Mouse (Mus musculus): ENCODE measurements at regions not wholly inside any gene's neighbourhood (a gene's known extent, or its start where the extent isn't known, plus 50 kb on each side); places are given as distances from the start of the nearest gene placed in this dataset.

DNA sequence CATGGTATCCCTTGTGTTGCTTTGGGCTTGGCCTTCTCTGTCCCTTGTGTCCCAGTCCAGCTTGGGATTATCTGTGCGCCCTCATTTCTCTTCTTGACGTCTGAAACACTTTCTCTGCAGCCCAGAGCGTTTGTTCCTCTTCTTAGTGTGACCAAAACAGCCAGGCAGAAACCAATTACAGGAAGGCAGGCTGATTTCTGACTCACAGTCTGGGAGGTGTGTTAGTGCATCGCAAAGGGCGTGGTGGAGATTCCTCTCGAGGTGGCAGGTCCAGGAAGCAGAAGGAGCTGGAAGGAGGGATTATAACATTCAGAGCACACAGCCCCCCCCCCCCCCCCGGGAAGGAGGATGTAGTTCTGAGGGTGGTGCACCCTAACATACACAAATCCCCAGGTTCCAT lies 64.6 kb upstream of the Errfi1 start:
- no peak for ATAC-seq (ENCODE audit: low read depth)
- H3K9me3 ChIP-seq (ENCODE audit: control insufficient read depth, low read length) = no peaks in the 10 kb centered on the region
- no peak overlapping the region for H3K4me2 ChIP-seq (ENCODE audit: low read depth, low read length)

DNA sequence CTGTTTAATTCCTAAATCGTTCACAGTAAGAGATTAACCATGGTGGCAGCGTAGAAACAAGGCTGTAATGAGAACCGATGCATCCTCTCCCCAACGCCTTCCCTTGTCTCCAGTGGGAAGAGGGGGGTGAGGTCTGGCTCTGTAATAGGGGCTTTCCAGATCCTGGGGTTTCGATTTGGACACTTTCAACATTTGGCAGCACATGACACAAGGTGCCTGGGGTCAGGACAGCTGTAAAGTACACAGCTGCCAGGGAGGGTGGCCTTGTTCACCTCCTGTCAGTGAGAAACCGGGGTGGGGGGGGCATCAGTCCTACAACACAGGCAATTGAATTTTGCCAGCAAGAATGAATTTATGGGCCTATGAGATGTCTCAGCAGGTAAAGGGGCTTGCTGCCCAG lies 66.6 kb upstream of the Errfi1 start:
- no peak overlapping the region for H3K4me2 ChIP-seq (ENCODE audit: low read depth, low read length)
- ATAC-seq (ENCODE audit: low read depth) (no peak), DNase-seq (ENCODE audit: low spot score) (no peak)
- no peaks in the 10 kb centered on the region for H3K36me3 ChIP-seq (ENCODE audit: control insufficient read depth, insufficient read depth, low read length)
- no peak overlapping the region for H3K9ac ChIP-seq (ENCODE audit: low read depth, low read length)
- H3K27ac ChIP-seq (replicated peaks; ENCODE audit: low read depth, low read length) = no peak overlapping the region
- H3K4me3 ChIP-seq (ENCODE audit: low read depth, low read length) = no peak overlapping the region
- H3K27me3 ChIP-seq (replicated peaks; ENCODE audit: control insufficient read depth, insufficient read depth, low read length) = no peaks in the 10 kb centered on the region
- WGBS = 51% methylated on average over 6 of the region's 6 CpGs
- H3K4me1 ChIP-seq (ENCODE audit: control insufficient read depth, insufficient read depth, low read length) = no peaks in the 10 kb centered on the region
- H3K9me3 ChIP-seq (ENCODE audit: control insufficient read depth, low read length) = no peaks in the 10 kb centered on the region

More for the DNA sequence above, 64.6 kb upstream of the Errfi1 start:
- Histone ChIP-seq H3K4me3 (ENCODE audit: low read depth, low read length) (no peak overlapping the region), H3K27ac (replicated peaks; ENCODE audit: low read depth, low read length) (no peak overlapping the region), H3K36me3 (ENCODE audit: control insufficient read depth, insufficient read depth, low read length) (no peaks in the 10 kb centered on the region), H3K27me3 (replicated peaks; ENCODE audit: control insufficient read depth, insufficient read depth, low read length) (no peaks in the 10 kb centered on the region), H3K9ac (ENCODE audit: low read depth, low read length) (no peak overlapping the region), H3K4me1 (ENCODE audit: control insufficient read depth, insufficient read depth, low read length) (no peaks in the 10 kb centered on the region)
- DNase-seq (ENCODE audit: low spot score) = no peak
- 62% methylated on average over 7 of the region's 7 CpGs for WGBS

DNA sequence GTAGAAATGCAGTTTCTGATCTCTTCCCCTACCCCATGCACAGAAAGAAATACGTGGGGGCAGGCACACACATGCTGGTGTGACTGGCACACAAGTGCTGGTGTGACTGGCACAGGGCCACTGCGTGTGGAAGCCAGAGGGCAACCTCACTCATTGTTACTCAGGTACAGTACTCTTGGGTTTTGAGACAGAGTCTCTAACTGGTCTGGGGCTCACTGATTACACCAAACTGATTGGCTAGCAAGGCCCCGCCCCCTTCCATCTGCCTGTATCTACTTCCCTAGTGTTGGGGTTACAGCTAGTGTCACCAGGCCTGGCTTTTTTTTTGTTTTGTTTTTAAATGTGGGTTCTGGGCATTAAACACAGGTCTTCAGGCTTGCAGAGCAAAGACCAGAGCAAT lies 67.1 kb upstream of the Errfi1 start:
- Histone ChIP-seq H3K27me3 (replicated peaks; ENCODE audit: control insufficient read depth, insufficient read depth, low read length) (no peaks in the 10 kb centered on the region), H3K4me3 (ENCODE audit: low read depth, low read length) (no peak overlapping the region), H3K27ac (replicated peaks; ENCODE audit: low read depth, low read length) (no peak overlapping the region), H3K4me1 (ENCODE audit: control insufficient read depth, insufficient read depth, low read length) (no peaks in the 10 kb centered on the region), H3K9me3 (ENCODE audit: control insufficient read depth, low read length) (no peaks in the 10 kb centered on the region), H3K36me3 (ENCODE audit: control insufficient read depth, insufficient read depth, low read length) (no peaks in the 10 kb centered on the region), H3K9ac (ENCODE audit: low read depth, low read length) (no peak overlapping the region), H3K4me2 (ENCODE audit: low read depth, low read length) (no peak overlapping the region)
- DNase-seq (ENCODE audit: low spot score) (no peak), ATAC-seq (ENCODE audit: low read depth) (no peak)
- 71% methylated on average over 3 of the region's 3 CpGs for WGBS

DNA sequence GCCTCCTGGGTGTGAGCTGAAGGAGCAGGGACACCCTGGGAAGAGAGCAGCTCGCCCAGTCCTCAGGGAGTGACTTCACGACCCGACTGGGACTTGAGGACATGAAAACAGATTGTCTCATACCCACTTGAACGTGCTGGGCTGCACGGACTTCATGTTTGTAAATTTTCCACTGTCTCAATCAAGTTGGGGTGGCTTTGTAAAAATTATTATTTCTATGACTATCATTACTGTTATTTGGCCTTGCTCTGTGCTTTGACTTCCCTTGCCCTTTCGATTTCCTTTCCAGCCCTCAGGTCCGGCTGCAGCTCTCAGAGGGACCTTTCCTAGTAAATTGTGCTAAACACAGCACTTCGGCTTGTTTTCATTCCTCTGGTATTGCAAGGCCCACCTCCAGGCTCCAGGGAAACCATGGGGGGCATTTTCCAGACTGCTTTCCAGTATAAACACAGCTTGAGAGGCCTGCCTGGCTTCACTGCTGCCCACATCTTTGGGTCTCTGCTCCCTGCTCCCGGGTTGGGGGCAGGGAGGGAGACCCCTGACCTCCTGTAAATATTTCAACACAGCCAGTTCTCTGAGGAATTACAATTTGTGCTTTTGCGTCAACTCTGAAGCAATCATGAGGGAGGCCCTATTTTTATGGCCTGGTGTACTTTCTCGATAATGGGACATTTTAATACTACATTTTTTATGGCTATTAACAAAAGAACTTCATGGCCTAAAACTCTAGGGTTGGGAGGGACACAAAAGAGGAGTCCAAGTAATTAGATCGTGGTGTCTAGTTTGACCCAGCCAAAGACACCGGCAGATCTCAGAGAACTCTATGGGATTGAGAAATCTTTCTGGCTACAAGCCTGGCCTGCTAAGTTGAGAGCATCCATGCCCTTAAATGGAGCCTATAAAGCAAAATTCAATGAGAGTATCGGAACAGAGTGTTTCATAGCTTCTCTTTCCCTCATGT lies 68.9 kb upstream of the Errfi1 start:
- no peaks in the 10 kb centered on the region for H3K36me3 ChIP-seq (ENCODE audit: control insufficient read depth, insufficient read depth, low read length)
- H3K9me3 ChIP-seq (ENCODE audit: control insufficient read depth, low read length) = no peaks in the 10 kb centered on the region
- no peak overlapping the region for H3K9ac ChIP-seq (ENCODE audit: low read depth, low read length)
- 47% methylated on average over 14 of the region's 14 CpGs for WGBS
- no peak overlapping the region for H3K4me2 ChIP-seq (ENCODE audit: low read depth, low read length)
- no peaks in the 10 kb centered on the region for H3K27me3 ChIP-seq (replicated peaks; ENCODE audit: control insufficient read depth, insufficient read depth, low read length)
- ATAC-seq (ENCODE audit: low read depth) (no peak), DNase-seq (ENCODE audit: low spot score) (peak; percentile 61)
- H3K4me1 ChIP-seq (ENCODE audit: control insufficient read depth, insufficient read depth, low read length) = no peaks in the 10 kb centered on the region
- no peak overlapping the region for H3K4me3 ChIP-seq (ENCODE audit: low read depth, low read length)
- H3K27ac ChIP-seq (replicated peaks; ENCODE audit: low read depth, low read length) = peak overlapping the region; percentile 39

DNA sequence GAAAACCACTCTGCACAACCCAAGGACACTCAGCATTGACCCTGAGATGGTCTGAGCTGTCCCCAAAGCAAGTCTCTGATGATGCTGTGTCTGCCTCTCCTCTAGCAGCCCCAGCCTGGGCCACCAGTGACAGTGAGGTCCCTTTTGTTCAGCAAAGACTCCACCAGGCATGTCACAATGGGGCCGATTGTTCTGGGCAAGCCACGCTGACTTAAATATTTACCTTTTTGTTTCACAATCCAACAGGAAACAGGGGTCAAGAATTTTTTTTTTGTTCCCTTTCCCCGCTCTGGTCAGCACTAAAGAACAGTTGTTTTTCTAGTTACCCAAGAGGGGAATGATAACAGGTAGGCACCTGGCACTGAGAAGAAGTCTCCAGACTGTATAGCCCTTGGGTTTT lies 72.4 kb upstream of the Errfi1 start:
- no peak overlapping the region for H3K9ac ChIP-seq (ENCODE audit: low read depth, low read length)
- ATAC-seq (ENCODE audit: low read depth) = no peak; the same call in 1 of the 2 replicates
- no peak overlapping the region for H3K4me3 ChIP-seq (ENCODE audit: low read depth, low read length)
- H3K36me3 ChIP-seq (ENCODE audit: control insufficient read depth, insufficient read depth, low read length) = no peaks in the 10 kb centered on the region
- H3K4me2 ChIP-seq (ENCODE audit: low read depth, low read length) = no peak overlapping the region
- H3K27me3 ChIP-seq (replicated peaks; ENCODE audit: control insufficient read depth, insufficient read depth, low read length) = no peaks in the 10 kb centered on the region
- 34% methylated on average over 3 of the region's 3 CpGs for WGBS
- peaks cover 16% of the 10 kb centered on the region for H3K4me1 ChIP-seq (ENCODE audit: control insufficient read depth, insufficient read depth, low read length)
- no peak overlapping the region for H3K27ac ChIP-seq (replicated peaks; ENCODE audit: low read depth, low read length)
- no peaks in the 10 kb centered on the region for H3K9me3 ChIP-seq (ENCODE audit: control insufficient read depth, low read length)
- no peak for DNase-seq (ENCODE audit: low spot score)

DNA sequence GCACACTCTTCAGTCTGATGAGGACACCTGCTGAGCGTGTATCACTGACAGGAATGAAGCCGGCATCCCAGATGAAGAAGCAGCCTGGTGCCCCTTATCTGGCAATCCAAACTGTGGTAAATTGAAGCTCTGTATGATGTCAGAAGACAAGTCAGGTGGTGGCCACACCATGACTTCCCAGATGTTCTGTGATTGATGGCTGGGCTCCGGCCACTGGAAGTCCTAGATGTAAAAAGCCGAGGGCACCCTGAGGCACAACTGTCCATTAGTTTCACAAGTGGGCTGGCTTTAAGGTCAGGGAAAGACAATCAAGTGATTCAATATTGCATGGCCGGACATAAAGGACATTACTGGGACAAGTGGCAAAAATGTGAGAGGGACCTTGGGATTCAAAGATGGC lies 74.4 kb upstream of the Errfi1 start:
- WGBS = 41% methylated on average over 5 of the region's 5 CpGs
- H3K9ac ChIP-seq (ENCODE audit: low read depth, low read length) = no peak overlapping the region
- no peak for ATAC-seq (ENCODE audit: low read depth)
- no peak overlapping the region for H3K4me3 ChIP-seq (ENCODE audit: low read depth, low read length)
- no peaks in the 10 kb centered on the region for H3K36me3 ChIP-seq (ENCODE audit: control insufficient read depth, insufficient read depth, low read length)
- H3K9me3 ChIP-seq (ENCODE audit: control insufficient read depth, low read length) = peaks cover 2% of the 10 kb centered on the region
- H3K4me2 ChIP-seq (ENCODE audit: low read depth, low read length) = no peak overlapping the region
- H3K27ac ChIP-seq (replicated peaks; ENCODE audit: low read depth, low read length) = no peak overlapping the region
- no peak for DNase-seq (ENCODE audit: low spot score)
- H3K4me1 ChIP-seq (ENCODE audit: control insufficient read depth, insufficient read depth, low read length) = peaks cover 25% of the 10 kb centered on the region
- no peaks in the 10 kb centered on the region for H3K27me3 ChIP-seq (replicated peaks; ENCODE audit: control insufficient read depth, insufficient read depth, low read length)

DNA sequence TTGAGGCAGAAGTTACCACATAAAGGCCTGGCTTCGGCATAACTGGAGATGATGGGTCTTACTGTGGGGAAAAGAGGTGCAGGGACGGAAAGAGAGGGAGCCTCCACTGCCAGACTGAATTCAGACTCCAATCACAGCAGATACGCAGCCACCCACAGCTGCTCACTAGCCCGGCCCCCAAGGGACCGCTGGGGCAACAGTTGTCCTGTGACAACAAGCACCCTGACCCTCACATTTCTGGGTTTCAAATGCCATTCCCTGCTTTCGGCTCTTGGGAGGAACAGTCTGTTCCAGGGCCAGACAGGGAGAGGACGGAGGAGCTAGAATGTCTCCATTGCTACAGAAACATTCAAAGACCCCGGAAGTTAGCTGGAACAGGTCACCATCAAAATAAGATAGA lies 75.0 kb upstream of the Errfi1 start:
- Histone ChIP-seq H3K9ac (ENCODE audit: low read depth, low read length) (no peak overlapping the region), H3K27ac (replicated peaks; ENCODE audit: low read depth, low read length) (no peak overlapping the region)
- WGBS = 56% methylated on average over 8 of the region's 8 CpGs

DNA sequence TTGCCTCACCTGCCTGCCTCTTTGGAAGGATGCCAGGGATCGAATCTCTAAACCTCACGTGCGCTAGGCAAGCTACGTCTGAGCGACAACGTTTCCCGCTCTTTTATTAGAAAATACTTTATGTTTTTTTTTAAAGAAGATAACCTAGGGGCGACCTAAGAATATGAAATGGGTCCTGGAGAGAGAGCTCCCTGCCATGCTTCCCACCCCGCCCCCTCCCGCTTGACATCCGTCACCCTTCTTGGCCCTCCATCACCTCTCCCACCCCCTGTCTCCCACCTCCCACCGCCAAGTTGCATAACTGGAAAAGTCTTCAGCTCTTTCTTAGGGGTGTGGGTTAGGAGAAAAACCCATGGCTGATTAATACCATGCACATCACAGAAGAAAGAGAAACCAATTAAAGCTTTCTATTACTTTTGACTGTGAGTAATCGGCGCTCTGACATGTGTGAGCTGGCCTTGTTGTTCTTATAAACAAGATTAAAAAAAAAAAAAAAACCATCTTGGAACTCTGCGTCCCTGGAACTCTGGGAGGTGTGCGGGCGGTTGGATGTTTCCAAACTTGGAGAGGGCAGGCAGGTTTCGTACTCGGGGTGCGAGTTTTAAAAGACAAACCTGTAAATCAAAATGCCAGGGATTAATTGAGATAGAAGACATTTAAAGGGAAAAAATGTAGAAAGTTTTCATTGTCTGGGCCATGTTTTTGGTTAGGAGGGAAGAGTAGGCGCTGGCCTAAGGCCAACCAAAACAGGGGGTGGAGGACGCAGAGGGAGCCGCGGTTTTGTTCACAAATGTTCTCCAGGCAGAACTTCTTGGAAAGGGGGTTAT lies 77.8 kb upstream of the Errfi1 start:
- DNase-seq (ENCODE audit: low spot score) (peak; percentile 89), ATAC-seq (ENCODE audit: low read depth) (peak; percentile 30; the same call in 1 of the 2 replicates)
- Histone ChIP-seq H3K27ac (replicated peaks; ENCODE audit: low read depth, low read length) (peak overlapping the region; percentile 72), H3K27me3 (replicated peaks; ENCODE audit: control insufficient read depth, insufficient read depth, low read length) (no peaks in the 10 kb centered on the region), H3K9me3 (ENCODE audit: control insufficient read depth, low read length) (peaks cover 21% of the 10 kb centered on the region), H3K9ac (ENCODE audit: low read depth, low read length) (no peak overlapping the region), H3K4me2 (ENCODE audit: low read depth, low read length) (peak overlapping the region; percentile 15; the same call in 1 of the 2 replicates), H3K4me1 (ENCODE audit: control insufficient read depth, insufficient read depth, low read length) (peaks cover 25% of the 10 kb centered on the region), H3K36me3 (ENCODE audit: control insufficient read depth, insufficient read depth, low read length) (no peaks in the 10 kb centered on the region), H3K4me3 (ENCODE audit: low read depth, low read length) (peak overlapping the region; percentile 3; the same call in 1 of the 2 replicates)
- 48% methylated on average over 24 of the region's 24 CpGs for WGBS

More for the DNA sequence above, 75.0 kb upstream of the Errfi1 start:
- Histone ChIP-seq H3K36me3 (ENCODE audit: control insufficient read depth, insufficient read depth, low read length) (no peaks in the 10 kb centered on the region), H3K4me3 (ENCODE audit: low read depth, low read length) (no peak overlapping the region), H3K9me3 (ENCODE audit: control insufficient read depth, low read length) (peaks cover 9% of the 10 kb centered on the region), H3K27me3 (replicated peaks; ENCODE audit: control insufficient read depth, insufficient read depth, low read length) (no peaks in the 10 kb centered on the region), H3K4me2 (ENCODE audit: low read depth, low read length) (no peak overlapping the region), H3K4me1 (ENCODE audit: control insufficient read depth, insufficient read depth, low read length) (peaks cover 25% of the 10 kb centered on the region)
- no peak for ATAC-seq (ENCODE audit: low read depth)
- DNase-seq (ENCODE audit: low spot score) = no peak
